Mouse (Mus musculus) spleen, adult 2 months (tissue): Measurements from ENCODE around the gene Tmem44. TPM values are rescaled to one million over a fixed set of nuclear protein-coding genes. Genes with fewer than 3 reads are reported as not detected.
A peak's percentile ranks its signal among the peaks of the same experiment; 100 is the strongest.

Experiments used
- DNase-seq, 2 experiments: peaks; one replicate each; pipeline versions ENCODE4 v3.0.0 to v3.0.0-alpha.2; 2012 to 2021; ENCODE audit warnings: low spot score in 2 of 2, low read depth in 1 of 2
- H3K27ac ChIP-seq: fragments of 200-500 bp; 2 replicates; pipeline ENCODE4 v1.5.1; 2012; ENCODE audit warnings: low read length, inconsistent platforms; ENCODE audit not compliant: insufficient read depth
- H3K27me3 ChIP-seq: fragments of 200-500 bp; 2 replicates; pipeline ENCODE4 v1.6.1; 2012; ENCODE audit warnings: mild to moderate bottlenecking, moderate library complexity, low read length, inconsistent platforms; ENCODE audit not compliant: control insufficient read depth, insufficient read depth
- H3K36me3 ChIP-seq: fragments of 200-500 bp; 2 replicates; pipeline ENCODE4 v1.6.1; 2012; ENCODE audit warnings: mild to moderate bottlenecking, low read length, inconsistent platforms; ENCODE audit not compliant: control insufficient read depth, insufficient read depth
- H3K4me1 ChIP-seq: fragments of 200-500 bp; 2 replicates; pipeline ENCODE4 v1.6.1; 2011; ENCODE audit warnings: inconsistent platforms; ENCODE audit not compliant: control insufficient read depth, insufficient read depth, insufficient read length
- H3K4me3 ChIP-seq: fragments of 200-500 bp; 2 replicates; pipeline ENCODE4 v1.5.1; 2011; ENCODE audit warnings: mild to moderate bottlenecking, inconsistent platforms; ENCODE audit not compliant: insufficient read depth, insufficient read length; ENCODE audit errors: extremely low read depth
- CTCF ChIP-seq: fragments of 200-500 bp; IDR thresholded peaks from 2 replicates; pipeline ENCODE4 v1.5.1; 2011; ENCODE audit warnings: mild to moderate bottlenecking, inconsistent platforms; ENCODE audit not compliant: insufficient read depth, insufficient read length, insufficient replicate concordance; ENCODE audit errors: extremely low read depth
- POLR2A ChIP-seq: fragments of 200-500 bp; IDR thresholded peaks from 2 replicates; pipeline ENCODE4 v1.6.1; 2011; ENCODE audit warnings: low read depth, low read length, inconsistent platforms
- whole genome bisulfite sequencing: fragments of 180-500 bp; shearing (Covaris S2); methylation state at CpG from one replicate; pipeline ENCODE4 v1.1.7; 2018; 5-methylcytosine and 5-hydroxymethylcytosine counted together
- polyA plus RNA-seq: library from polyadenylated mRNA; depleted of rRNA; stranded (reverse); fragments of >200 nt; gene quantifications from 2 replicates; pipeline ENCODE4 v1.2.3, GENCODE M21; 2012

The Tmem44 gene
- polyA plus RNA-seq, 1 experiment = 3.5 TPM

DNA sequence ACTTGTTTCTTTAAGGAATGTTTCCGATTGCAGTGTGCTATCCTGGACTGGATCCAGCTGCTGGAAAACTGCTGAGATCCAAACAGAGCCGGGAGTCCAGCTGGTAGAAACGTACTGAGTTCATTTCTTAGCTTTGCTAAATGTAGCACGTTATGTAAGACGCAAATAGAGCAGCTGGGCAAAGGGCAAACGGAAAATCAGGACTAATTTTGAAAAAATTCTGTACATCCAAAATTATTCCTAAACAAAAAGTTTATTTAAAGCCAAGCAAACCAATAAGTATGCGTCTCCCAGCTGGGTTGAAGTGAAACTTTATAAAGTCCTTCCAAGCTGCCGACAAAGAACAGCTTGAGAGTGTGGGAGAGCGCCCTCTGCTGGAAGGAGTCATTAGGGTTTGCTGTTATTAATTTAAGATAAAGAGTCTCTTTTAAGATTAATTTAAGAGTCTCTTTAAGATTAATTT lies 30.2 kb downstream of the Tmem44 start:
- 24% methylated on average over 9 of the region's 9 CpGs for WGBS
- Histone ChIP-seq H3K27me3 (no peaks in the 10 kb centered on the region), H3K36me3 (no peaks in the 10 kb centered on the region), H3K4me3 (no peak overlapping the region), H3K27ac (no peak overlapping the region), H3K4me1 (no peaks in the 10 kb centered on the region)
- TF ChIP-seq POLR2A = no peak
- peak; percentile 63; the same call in 1 of the 2 replicates for TF ChIP-seq CTCF
- peak; percentile 49 to 74 for DNase-seq

DNA sequence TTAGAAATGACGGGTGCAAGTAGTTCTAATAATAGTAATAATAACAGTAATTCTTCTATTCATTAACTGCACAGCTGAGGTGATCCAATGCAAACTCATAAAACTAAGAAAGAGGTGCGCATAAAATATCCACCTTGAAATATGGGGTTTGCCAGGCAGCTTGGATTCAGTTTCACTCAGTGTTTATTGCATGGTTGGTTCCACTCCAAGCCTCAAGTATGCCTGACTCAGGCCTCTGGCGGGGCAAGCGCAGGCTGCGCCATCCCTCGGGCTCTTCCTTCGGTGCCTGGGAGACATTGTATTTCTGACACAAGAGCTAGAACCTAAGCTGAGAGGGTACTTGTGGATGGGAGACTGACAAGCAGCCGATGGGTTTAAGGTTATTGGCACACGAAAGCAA lies 32.0 kb downstream of the Tmem44 start:
- 89% methylated on average over 9 of the region's 9 CpGs for WGBS
- no peak for DNase-seq
- Histone ChIP-seq H3K27ac (no peak overlapping the region), H3K4me1 (no peaks in the 10 kb centered on the region), H3K36me3 (no peaks in the 10 kb centered on the region), H3K27me3 (no peaks in the 10 kb centered on the region), H3K4me3 (no peak overlapping the region)
- TF ChIP-seq POLR2A = no peak
- TF ChIP-seq CTCF = no peak

DNA sequence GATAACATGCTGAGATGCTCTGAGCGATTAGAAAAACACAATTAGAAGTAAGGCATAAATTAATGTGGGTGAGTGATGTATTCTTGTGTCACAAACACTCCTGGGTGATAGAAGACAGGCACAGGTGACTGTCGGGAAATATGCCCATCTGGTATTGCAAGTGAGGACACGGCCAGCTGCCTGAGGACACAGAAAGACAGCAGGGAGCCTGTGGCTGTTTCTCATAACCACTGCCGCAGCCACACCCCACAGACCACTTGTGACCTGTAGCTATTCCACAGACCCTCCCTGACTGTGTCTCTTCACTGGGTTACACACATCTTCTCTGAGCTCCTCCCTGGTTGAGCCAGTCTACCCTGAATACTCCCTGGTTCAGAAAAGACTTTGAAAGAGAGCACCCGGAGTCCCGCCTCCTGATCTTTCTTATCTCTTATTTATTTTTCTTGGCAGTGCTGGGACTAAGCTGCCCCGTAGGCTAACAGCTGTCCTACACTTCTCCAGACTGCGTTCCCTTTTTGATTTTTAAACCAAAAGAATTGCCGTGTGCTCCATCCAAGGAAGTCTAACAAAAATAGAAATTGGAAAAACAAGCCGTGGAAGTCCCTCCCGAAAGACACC lies 32.9 kb downstream of the Tmem44 start:
- Histone ChIP-seq H3K27me3 (no peaks in the 10 kb centered on the region), H3K4me1 (no peaks in the 10 kb centered on the region), H3K36me3 (no peaks in the 10 kb centered on the region), H3K27ac (no peak overlapping the region), H3K4me3 (no peak overlapping the region)
- TF ChIP-seq CTCF (no peak), POLR2A (no peak)
- DNase-seq = no peak
- 79% methylated on average over 11 of the region's 11 CpGs for WGBS

DNA sequence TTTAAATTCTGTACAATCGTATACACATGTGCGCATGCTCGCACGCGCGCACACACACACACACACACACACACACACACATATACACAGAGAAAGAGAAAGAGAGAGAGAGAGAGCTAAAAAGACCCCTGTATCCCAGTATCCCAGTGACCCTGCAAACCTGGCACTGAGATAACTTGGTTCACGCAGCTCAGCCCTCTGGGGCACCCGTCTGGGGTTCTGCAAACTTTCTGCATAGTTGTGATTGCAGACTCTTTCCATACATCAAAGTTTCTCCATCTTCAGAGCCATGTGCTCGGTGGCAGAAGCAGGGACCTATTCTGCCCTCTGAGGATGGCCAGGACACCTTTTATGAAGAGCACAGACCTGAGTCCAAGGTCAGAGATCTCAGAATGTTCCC lies 33.6 kb downstream of the Tmem44 start:
- WGBS = 93% methylated on average over 9 of the region's 9 CpGs
- Histone ChIP-seq H3K27me3 (no peaks in the 10 kb centered on the region), H3K36me3 (no peaks in the 10 kb centered on the region)

DNA sequence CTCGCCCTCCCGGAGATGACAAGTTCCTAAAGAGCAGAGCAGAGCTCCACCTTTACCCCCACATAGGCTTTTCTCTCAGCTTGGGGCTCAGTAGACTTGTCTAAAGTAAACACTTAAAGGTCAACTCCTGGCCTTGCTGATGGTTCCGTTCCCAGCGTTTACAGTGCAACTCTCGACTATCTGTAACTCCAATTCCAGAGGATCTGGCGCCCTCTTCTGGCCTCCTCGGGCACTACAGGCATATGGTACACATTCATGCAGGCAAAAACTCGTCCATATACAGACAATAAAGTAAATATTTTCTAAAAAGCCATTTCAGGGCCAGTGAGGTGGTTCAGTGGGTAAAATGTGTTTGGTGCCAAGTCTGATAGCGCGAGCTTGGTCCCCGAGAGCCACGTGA lies 35.2 kb downstream of the Tmem44 start:
- DNase-seq = no peak
- H3K4me1 ChIP-seq = peaks cover 7% of the 10 kb centered on the region; the same call in 1 of the 2 replicates
- H3K27me3 ChIP-seq = no peaks in the 10 kb centered on the region
- no peaks in the 10 kb centered on the region for H3K36me3 ChIP-seq
- no peak overlapping the region for H3K27ac ChIP-seq
- TF ChIP-seq POLR2A (no peak), CTCF (peak; percentile 45; the same call in 1 of the 2 replicates)
- no peak overlapping the region for H3K4me3 ChIP-seq
- 77% methylated on average over 12 of the region's 12 CpGs for WGBS

More for the DNA sequence above, 33.6 kb downstream of the Tmem44 start:
- no peak for TF ChIP-seq POLR2A
- TF ChIP-seq CTCF = no peak
- Histone ChIP-seq H3K4me3 (no peak overlapping the region), H3K4me1 (no peaks in the 10 kb centered on the region), H3K27ac (no peak overlapping the region)
- no peak for DNase-seq

DNA sequence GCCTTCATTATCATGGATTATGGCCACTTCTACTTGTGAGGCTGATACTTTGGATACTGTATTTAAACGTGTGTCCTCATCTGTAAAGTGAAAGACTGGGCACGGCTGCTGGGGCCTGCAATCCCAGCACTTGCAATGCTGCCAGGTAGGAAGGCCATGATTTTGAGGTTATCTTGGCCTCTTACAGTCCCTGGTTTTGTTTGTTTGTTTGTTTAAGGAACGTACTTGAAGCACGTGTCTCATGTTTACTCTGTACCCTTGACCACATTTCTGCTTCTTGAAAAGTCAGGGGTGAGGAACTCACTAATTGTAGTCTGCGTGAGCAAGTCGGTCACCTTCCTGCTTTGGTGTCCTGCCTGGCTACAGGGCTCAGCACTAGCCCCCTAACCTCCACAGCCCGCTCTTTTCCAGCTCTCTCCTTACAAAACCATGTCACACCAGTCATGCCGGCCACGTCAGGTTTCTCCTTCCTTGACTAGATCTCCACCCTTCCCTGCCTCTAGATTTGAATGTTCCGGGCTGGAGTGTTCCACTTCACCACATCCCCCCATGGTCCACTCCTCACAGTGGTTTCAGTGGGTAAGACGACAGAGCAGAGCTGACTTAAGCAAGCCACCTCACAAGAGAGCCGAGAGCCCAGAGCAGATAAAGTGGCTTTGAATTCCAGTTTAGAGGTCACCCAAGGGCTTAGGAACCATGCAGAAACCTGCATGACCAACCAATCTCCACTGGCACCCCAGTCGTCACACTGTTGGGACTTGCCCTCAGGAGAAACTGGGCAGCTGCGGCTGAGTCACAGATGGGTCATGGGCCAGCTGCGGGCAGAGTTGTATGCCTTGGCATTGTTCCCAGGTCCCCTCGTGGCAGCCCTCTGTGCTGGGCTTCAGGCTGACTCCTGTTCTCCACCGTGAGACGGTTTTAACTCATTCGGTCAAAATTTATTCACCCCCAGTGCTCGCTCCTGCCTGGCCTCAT lies 37.3 kb downstream of the Tmem44 start:
- no peaks in the 10 kb centered on the region for H3K27me3 ChIP-seq
- TF ChIP-seq POLR2A (no peak), CTCF (no peak)
- no peak overlapping the region for H3K4me3 ChIP-seq
- H3K4me1 ChIP-seq = peaks cover 7% of the 10 kb centered on the region; the same call in 1 of the 2 replicates
- H3K36me3 ChIP-seq = no peaks in the 10 kb centered on the region
- WGBS = 77% methylated on average over 20 of the region's 20 CpGs
- H3K27ac ChIP-seq = no peak overlapping the region
- DNase-seq = no peak
